Mouse (Mus musculus): ENCODE results near the gene Dhrs1.

GRCm38 (mm10) chr14:55776711-55777110 is 31.2 kb upstream of the Dhrs1 start:
- TF ChIP-seq GATA1 (IDR thresholded peaks at IDR 0.05; ENCODE audit: borderline replicate concordance, low read length) = no peak
- TF ChIP-seq FLI1 (IDR thresholded peaks at IDR 0.05; ENCODE audit: low read length) = no peak

Data from megakaryocyte, embryonic 14.5 days (primary cell).